Mouse (Mus musculus) bone marrow macrophage, adult 2 months (primary cell): ENCODE data around the gene Rdh16. TPM values are rescaled to one million over a fixed set of nuclear protein-coding genes. Genes with fewer than 3 reads are reported as not detected.
"Not testable (repeated sequence)": the region's sequence is repeated elsewhere in the genome, so short reads cannot be mapped to it uniquely, and the experiment has no call there.

ENCODE experiments used
- H3K27ac ChIP-seq: 2 replicates; pipeline ENCODE4 v1.5.1; 2012; ENCODE audit warnings: low read depth, low read length; ENCODE audit not compliant: insufficient read depth
- H3K4me1 ChIP-seq: 2 replicates; pipeline ENCODE4 v1.6.1; 2012; ENCODE audit warnings: low read length; ENCODE audit not compliant: control insufficient read depth, insufficient read depth
- H3K4me3 ChIP-seq: 2 replicates; pipeline ENCODE4 v1.5.1; 2012; ENCODE audit warnings: mild to moderate bottlenecking, low read length, moderate library complexity; ENCODE audit not compliant: insufficient read depth
- CTCF ChIP-seq: IDR thresholded peaks from 2 replicates; pipeline ENCODE4 v1.5.1; 2012; ENCODE audit warnings: low read depth, mild to moderate bottlenecking, low read length, moderate library complexity
- POLR2A ChIP-seq: IDR thresholded peaks from 2 replicates; pipeline ENCODE4 v1.6.1; 2012; ENCODE audit warnings: mild to moderate bottlenecking, low read depth, low read length, borderline replicate concordance
- polyA plus RNA-seq: library from polyadenylated mRNA; stranded (reverse); fragments of >200 nt; gene quantifications from 2 replicates; pipeline ENCODE4 v1.2.4, GENCODE M21; 2012; ENCODE audit not compliant: missing spikeins, insufficient read depth, insufficient read length

Gene Rdh16
- polyA plus RNA-seq, 1 experiment, result not detected

- no peak overlapping the region for H3K4me3 ChIP-seq
- no peaks in the 10 kb centered on the region for H3K4me1 ChIP-seq
- H3K27ac ChIP-seq, result no peak overlapping the region
- TF ChIP-seq POLR2A, result no peak
- TF ChIP-seq CTCF, result no peak
Observed at GRCm38 (mm10) chr10:127829121-127829520, 28.2 kb downstream of the Rdh16 start.

- H3K4me1 ChIP-seq, H3K27ac ChIP-seq, H3K4me3 ChIP-seq: not testable (repeated sequence)
Observed at GRCm38 (mm10) chr10:127834186-127834585, 33.2 kb downstream of the Rdh16 start.

DNA sequence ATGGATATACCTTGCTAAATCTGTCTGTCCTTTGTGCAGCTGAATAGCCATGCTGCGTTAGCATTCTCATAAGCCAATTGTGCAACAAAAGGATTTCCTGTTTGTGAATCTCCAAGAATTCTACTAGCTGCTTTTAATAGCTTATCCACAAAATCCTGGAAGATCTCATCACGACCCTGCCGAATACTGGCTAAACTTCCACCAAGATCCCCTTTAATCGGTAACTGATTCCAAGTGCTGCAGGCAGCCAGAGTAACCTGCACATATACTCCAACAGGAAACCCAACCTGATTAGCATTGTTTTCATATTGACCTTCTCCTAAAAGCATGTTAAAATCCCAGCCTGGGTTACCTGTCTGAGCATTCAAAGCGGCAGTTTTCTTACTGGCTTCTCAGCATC lies 34.3 kb downstream of the Rdh16 start:
- TF ChIP-seq CTCF (no peak), POLR2A (no peak)
- H3K4me3 ChIP-seq, result no peak overlapping the region
- no peaks in the 10 kb centered on the region for H3K4me1 ChIP-seq
- no peak overlapping the region for H3K27ac ChIP-seq

DNA sequence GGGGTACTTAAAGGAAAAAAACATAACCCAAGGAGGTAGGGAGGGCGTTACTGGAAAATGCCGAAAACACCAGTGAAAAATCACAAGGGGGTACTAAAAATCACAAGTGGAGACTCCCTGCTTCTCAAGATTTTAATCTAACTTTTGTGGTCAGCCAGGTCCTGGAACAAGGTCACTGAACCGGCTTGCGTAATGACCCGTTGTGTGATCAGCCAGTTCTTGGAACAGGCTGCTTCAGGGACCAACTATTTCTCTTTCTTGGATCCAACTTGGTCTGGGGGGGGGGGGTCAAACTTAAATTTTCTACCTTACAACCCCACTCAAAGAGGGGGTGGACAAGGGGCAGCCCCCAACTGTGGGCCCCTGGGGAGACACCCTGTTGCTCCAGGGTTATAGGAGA lies 36.8 kb downstream of the Rdh16 start:
- H3K4me1 ChIP-seq, H3K4me3 ChIP-seq, H3K27ac ChIP-seq: not testable (repeated sequence)

- no peak overlapping the region for H3K4me3 ChIP-seq
- H3K4me1 ChIP-seq, result no peaks in the 10 kb centered on the region
- no peak for TF ChIP-seq CTCF
- TF ChIP-seq POLR2A, result no peak
- no peak overlapping the region for H3K27ac ChIP-seq
Observed at GRCm38 (mm10) chr10:127838539-127838938, 37.6 kb downstream of the Rdh16 start.

DNA sequence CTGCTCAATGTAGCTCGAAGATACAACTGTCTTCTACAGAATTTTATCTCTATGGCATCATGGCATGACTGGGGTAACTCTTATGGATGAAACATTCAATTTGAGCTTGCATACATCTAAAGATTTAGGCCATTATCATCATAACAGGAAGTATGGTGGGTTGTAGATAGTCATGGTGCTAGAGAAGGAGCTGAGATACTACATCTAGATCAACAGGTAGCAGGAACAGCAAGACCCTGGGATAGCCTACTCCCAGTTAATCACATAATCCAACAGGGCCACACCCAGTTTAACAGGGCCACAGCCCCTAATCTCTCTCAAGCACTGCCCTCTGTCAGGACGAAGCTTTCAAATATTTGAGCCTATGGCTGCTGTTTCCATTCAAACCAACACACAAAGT lies 39.8 kb downstream of the Rdh16 start:
- H3K27ac ChIP-seq, result no peak overlapping the region
- TF ChIP-seq POLR2A, result no peak
- TF ChIP-seq CTCF, result no peak
- no peaks in the 10 kb centered on the region for H3K4me1 ChIP-seq
- no peak overlapping the region for H3K4me3 ChIP-seq

GRCm38 (mm10) chr10:127845945-127846344 lies 45.0 kb downstream of the Rdh16 start:
- H3K4me3 ChIP-seq, H3K27ac ChIP-seq, H3K4me1 ChIP-seq: not testable (repeated sequence)

- TF ChIP-seq POLR2A (no peak), CTCF (no peak)
- Histone ChIP-seq H3K4me3 (no peak overlapping the region), H3K4me1 (no peaks in the 10 kb centered on the region), H3K27ac (no peak overlapping the region)
Observed at GRCm38 (mm10) chr10:127848089-127848488, 47.1 kb downstream of the Rdh16 start.

GRCm38 (mm10) chr10:127849628-127850027 lies 48.7 kb downstream of the Rdh16 start, which contains the start of gene Rdh19:
Rdh19 (plus strand) TSS chr10:127849928.
- H3K4me3 ChIP-seq, result no peak within 1 kb of the TSS
- no peaks in the 10 kb centered on the region for H3K4me1 ChIP-seq
- TF ChIP-seq POLR2A (no peak), CTCF (no peak)
- no peak within 1 kb of the TSS for H3K27ac ChIP-seq

GRCm38 (mm10) chr10:127856376-127856775 lies 55.4 kb downstream of the Rdh16 start:
- H3K27ac ChIP-seq, result no peak overlapping the region
- no peak overlapping the region for H3K4me3 ChIP-seq
- TF ChIP-seq CTCF, result no peak
- H3K4me1 ChIP-seq, result no peaks in the 10 kb centered on the region

- no peak for TF ChIP-seq CTCF
- no peak for TF ChIP-seq POLR2A
- Histone ChIP-seq H3K4me3 (no peak overlapping the region), H3K27ac (no peak overlapping the region), H3K4me1 (no peaks in the 10 kb centered on the region)
Observed at GRCm38 (mm10) chr10:127864931-127865330, 64.0 kb downstream of the Rdh16 start.
